Mouse (Mus musculus) bone marrow, adult 2 months (tissue): Measurements from ENCODE around the gene Rgs5. TPM values are rescaled to one million over a fixed set of nuclear protein-coding genes. Genes with fewer than 3 reads are reported as not detected.

Experiments used
- H3K27ac ChIP-seq: fragments of 200-500 bp; 2 replicates; pipeline ENCODE4 v1.5.1; 2012; ENCODE audit warnings: low read depth, mild to moderate bottlenecking, control low read depth, inconsistent platforms, low read length; ENCODE audit not compliant: control insufficient read depth, poor library complexity, insufficient read depth
- H3K4me1 ChIP-seq: fragments of 200-500 bp; 2 replicates; pipeline ENCODE4 v1.6.1; 2011; ENCODE audit warnings: low read length; ENCODE audit not compliant: control insufficient read depth, insufficient read depth
- H3K4me3 ChIP-seq: fragments of 200-500 bp; replicated peaks from 2 replicates; pipeline ENCODE3; 2011; ENCODE audit warnings: mild to moderate bottlenecking, low read depth, low read length, control low read depth; ENCODE audit not compliant: control insufficient read depth
- CTCF ChIP-seq: fragments of 200-500 bp; IDR thresholded peaks from 2 replicates; pipeline ENCODE4 v1.5.1; 2011; ENCODE audit warnings: low read length, control low read depth; ENCODE audit not compliant: control insufficient read depth, insufficient read depth
- POLR2A ChIP-seq: fragments of 200-500 bp; IDR thresholded peaks from 2 replicates; pipeline ENCODE4 v1.6.1; 2011; ENCODE audit warnings: low read depth, mild to moderate bottlenecking, control low read depth, low read length, borderline replicate concordance; ENCODE audit not compliant: control insufficient read depth
- WGBS: fragments of 180-500 bp; shearing (Covaris S2); methylation state at CpG from one replicate; pipeline ENCODE4 v1.1.7; 2018; 5-methylcytosine and 5-hydroxymethylcytosine counted together
- polyA plus RNA-seq: library from polyadenylated mRNA; stranded (reverse); fragments of >200 nt; gene quantifications from 2 replicates; pipeline ENCODE4 v1.2.4, GENCODE M21; 2011; ENCODE audit warnings: low replicate concordance; ENCODE audit not compliant: missing spikeins, insufficient read depth, insufficient read length

Gene Rgs5
- polyA plus RNA-seq, 1 experiment: 5.5 TPM

GRCm38 (mm10) chr1:169672272-169672671 lies 17.0 kb downstream of the Rgs5 start:
- no peaks in the 10 kb centered on the region for H3K4me1 ChIP-seq
- WGBS: 73% methylated on average over 4 of the region's 4 CpGs
- H3K27ac ChIP-seq: no peak overlapping the region
- no peak overlapping the region for H3K4me3 ChIP-seq
- TF ChIP-seq POLR2A (no peak), CTCF (no peak)

- no peak for TF ChIP-seq CTCF
- Histone ChIP-seq H3K4me1 (no peaks in the 10 kb centered on the region), H3K4me3 (no peak overlapping the region), H3K27ac (no peak overlapping the region)
- 61% methylated on average over 3 of the region's 3 CpGs for WGBS
Observed at GRCm38 (mm10) chr1:169674116-169674515, 18.8 kb downstream of the Rgs5 start.

- Histone ChIP-seq H3K4me3 (no peak overlapping the region), H3K27ac (no peak overlapping the region), H3K4me1 (no peaks in the 10 kb centered on the region)
- no peak for TF ChIP-seq CTCF
- WGBS: 79% methylated on average over 1 of the region's 1 CpGs
Observed at GRCm38 (mm10) chr1:169676751-169677150, 21.4 kb downstream of the Rgs5 start.

- TF ChIP-seq POLR2A (no peak), CTCF (no peak)
- 69% methylated on average over 9 of the region's 9 CpGs for WGBS
- no peaks in the 10 kb centered on the region; the same call in 1 of the 2 replicates for H3K4me1 ChIP-seq
- no peak overlapping the region for H3K27ac ChIP-seq
- H3K4me3 ChIP-seq: no peak overlapping the region
Observed at GRCm38 (mm10) chr1:169680455-169681208, 25.3 kb downstream of the Rgs5 start.

GRCm38 (mm10) chr1:169682775-169683497 lies 27.6 kb downstream of the Rgs5 start:
- Histone ChIP-seq H3K27ac (peak overlapping the region; percentile 42; the same call in 1 of the 2 replicates), H3K4me1 (no peaks in the 10 kb centered on the region; the same call in 1 of the 2 replicates), H3K4me3 (no peak overlapping the region)
- no peak for TF ChIP-seq POLR2A
- TF ChIP-seq CTCF: no peak
- 60% methylated on average over 7 of the region's 7 CpGs for WGBS

- no peak overlapping the region for H3K4me3 ChIP-seq
- no peaks in the 10 kb centered on the region; the same call in 1 of the 2 replicates for H3K4me1 ChIP-seq
- no peak overlapping the region for H3K27ac ChIP-seq
- TF ChIP-seq POLR2A: no peak
- TF ChIP-seq CTCF: no peak
- WGBS: 52% methylated on average over 5 of the region's 5 CpGs
Observed at GRCm38 (mm10) chr1:169685257-169685656, 30.0 kb downstream of the Rgs5 start.

GRCm38 (mm10) chr1:169693040-169693439 lies 37.7 kb downstream of the Rgs5 start:
- H3K4me3 ChIP-seq: no peak overlapping the region
- no peaks in the 10 kb centered on the region for H3K4me1 ChIP-seq
- WGBS: 79% methylated on average over 2 of the region's 2 CpGs
- no peak for TF ChIP-seq POLR2A
- TF ChIP-seq CTCF: no peak
- H3K27ac ChIP-seq: no peak overlapping the region

GRCm38 (mm10) chr1:169693537-169693936 lies 38.2 kb downstream of the Rgs5 start:
- Histone ChIP-seq H3K27ac (no peak overlapping the region), H3K4me1 (no peaks in the 10 kb centered on the region), H3K4me3 (no peak overlapping the region)
- TF ChIP-seq POLR2A: no peak
- TF ChIP-seq CTCF: no peak
- 63% methylated on average over 3 of the region's 3 CpGs for WGBS
